Comparison of ENCODE assay signal across 9 mouse cellular contexts in the genomic region with DNA sequence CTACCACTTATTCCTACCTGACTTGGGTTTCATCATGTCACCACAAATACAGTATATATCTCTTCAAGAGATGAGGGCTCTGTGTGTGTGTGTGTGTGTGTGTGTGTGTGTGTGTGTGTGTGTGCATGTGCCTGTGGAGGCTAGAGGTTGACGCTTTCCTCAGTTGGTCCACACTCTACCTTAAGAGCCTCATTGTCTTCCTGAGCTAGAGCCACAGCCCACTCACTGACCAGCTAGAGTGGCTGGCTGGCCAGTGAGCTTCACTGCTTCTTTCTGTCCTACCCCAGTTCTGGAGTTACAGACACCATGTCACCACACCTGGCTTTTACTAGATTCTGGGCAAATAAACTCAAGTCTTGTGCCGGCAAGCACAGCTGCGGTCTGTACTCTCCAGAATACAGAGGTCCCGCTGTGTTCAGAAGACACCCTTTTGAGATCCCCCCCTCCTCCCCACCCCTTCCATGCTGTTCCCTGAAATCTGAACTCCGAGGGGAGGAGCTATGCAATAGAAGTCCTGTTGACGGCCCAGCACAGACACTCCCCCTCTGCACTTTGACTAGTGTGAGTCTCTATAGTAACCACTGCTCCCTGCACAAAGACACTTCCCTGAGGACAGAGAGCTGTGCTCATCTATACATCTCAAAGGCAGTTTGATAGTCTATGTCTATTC. TPM values are rescaled to one million over a fixed set of nuclear protein-coding genes. Genes with fewer than 3 reads are reported as not detected.
DNase-seq lines count a peak whose midpoint lies in the region; ATAC-seq and TF ChIP-seq lines count a peak whose summit lies in the region.
"Had no signal": no experiment of that assay in that cellular context is flagged by ENCODE, and none has a peak within 500 bp of the region (broad histone marks: within the 10 kb centered on the region; RNA-seq: fewer than 3 reads in every experiment).

No protein-coding gene starts in this region.

- no peaks in the 10 kb centered on the region for H3K27me3 ChIP-seq in lung, embryonic 16.5 days (ENCODE audit: control insufficient read depth, insufficient read depth, low read depth, low read length)
- H3K27me3 ChIP-seq in stomach, postnatal 0 days (ENCODE audit: control insufficient read depth, insufficient read depth, low read length) = no peaks in the 10 kb centered on the region
- H3K27me3 ChIP-seq: Patski had no signal

- peak overlapping the region; percentile 49 for H3K4me2 ChIP-seq in lung, embryonic 16.5 days (ENCODE audit: low read depth, low read length)
- H3K4me2 ChIP-seq in stomach, postnatal 0 days (replicated peaks; ENCODE audit: low read depth) = peak overlapping the region; percentile 38

- WGBS in lung, embryonic 16.5 days = under 1% methylated on average over 6 of the region's 6 CpGs
- WGBS in stomach, postnatal 0 days = 3% methylated on average over 6 of the region's 6 CpGs

- no peaks in the 10 kb centered on the region for H3K9me3 ChIP-seq in lung, embryonic 16.5 days (ENCODE audit: control insufficient read depth, low read length)
- H3K9me3 ChIP-seq in stomach, postnatal 0 days (ENCODE audit: control insufficient read depth, low read length) = no peaks in the 10 kb centered on the region

- peak; percentile 99 for ATAC-seq in lung, embryonic 16.5 days (ENCODE audit: low read depth)
- peak; percentile 90 for ATAC-seq in stomach, postnatal 0 days (ENCODE audit: low FRiP score, low TSS enrichment)
- ATAC-seq: Patski had no signal

- TF ChIP-seq CTCF in stomach, postnatal 0 days (IDR thresholded peaks at IDR 0.05; ENCODE audit: low read depth) = no peak

- H3K36me3 ChIP-seq in lung, embryonic 16.5 days (ENCODE audit: control insufficient read depth, insufficient read depth, low read length) = no peaks in the 10 kb centered on the region
- no peaks in the 10 kb centered on the region for H3K36me3 ChIP-seq in stomach, postnatal 0 days (ENCODE audit: control insufficient read depth, insufficient read depth, low read length)

- H3K4me1 ChIP-seq in lung, embryonic 16.5 days (replicated peaks; ENCODE audit: control insufficient read depth, insufficient read depth, low read length) = peaks cover 10% of the 10 kb centered on the region
- no peaks in the 10 kb centered on the region for H3K4me1 ChIP-seq in stomach, postnatal 0 days (replicated peaks; ENCODE audit: control insufficient read depth, insufficient read depth)

- H3K9ac ChIP-seq in lung, embryonic 16.5 days (ENCODE audit: low read length) = no peak overlapping the region
- H3K9ac ChIP-seq in stomach, postnatal 0 days (ENCODE audit: low read length) = no peak overlapping the region

- DNase-seq in ovary, adult 18-20 months (ENCODE audit: low spot score) = peak; percentile 36
- DNase-seq in ovary, postnatal 10 days (ENCODE audit: low spot score) = no peak
- DNase-seq in heart, adult 18-20 months = peak; percentile 40 to 49
- DNase-seq in kidney, adult 18-20 months = peak; percentile 10
- peak; percentile 55 for DNase-seq in stomach, postnatal 0 days (ENCODE audit: low spot score)
- no peak for DNase-seq in cerebellum, adult 11-12 months
- DNase-seq in urinary bladder, postnatal 25 days (ENCODE audit: low spot score) = no peak

- peak overlapping the region; percentile 20; the same call in 1 of the 2 replicates for H3K4me3 ChIP-seq in lung, embryonic 16.5 days (ENCODE audit: low read length)
- H3K4me3 ChIP-seq in stomach, postnatal 0 days (ENCODE audit: low read depth, low read length) = no peak overlapping the region

- no peak for TF ChIP-seq EP300 in stomach, postnatal 0 days (optimal IDR thresholded peaks at IDR 0.05)

- H3K27ac ChIP-seq in lung, embryonic 16.5 days (ENCODE audit: low read length) = peak overlapping the region; percentile 50; the same call in 1 of the 2 replicates
- no peak overlapping the region for H3K27ac ChIP-seq in stomach, postnatal 0 days (replicated peaks)

RNA-seq across cellular contexts. Expression of gene Fam98b, which starts 39.0 kb away (rescaled TPM):
- 10 to 100 TPM; 21.3 to 23.4 TPM for total RNA-seq in heart, adult 18-20 months (2021)
- polyA plus RNA-seq in lung, embryonic 16.5 days (2015; fragmentation: Nextera tagmentation; extraction: Ambion mirVana) = 7.6 and 8.6 TPM in 2 replicates
- polyA plus RNA-seq in stomach, postnatal 0 days (2015; fragmentation: Nextera tagmentation; extraction: Ambion mirVana) = 5.2 and 5.8 TPM in 2 replicates

Comparison
In these comparisons a context has a peak if more than half of its experiments do, and no peak if none do; other contexts are left out.
1. DNase-seq: peak in ovary, adult 18-20 months (single experiment), heart, adult 18-20 months (2 of 2), kidney, adult 18-20 months (single experiment) and stomach, postnatal 0 days (single experiment); none in ovary, postnatal 10 days (single experiment), cerebellum, adult 11-12 months (single experiment) and urinary bladder, postnatal 25 days (single experiment).